Mouse (Mus musculus): ENCODE data around the gene Igf1r. TPM values are rescaled to one million over a fixed set of nuclear protein-coding genes. Genes with fewer than 3 reads are reported as not detected.
A peak's percentile ranks its signal among the peaks of the same experiment; 100 is the strongest.

Gene Igf1r
- polyA plus RNA-seq, 1 experiment from 2014 or later: 25.6 TPM

DNA sequence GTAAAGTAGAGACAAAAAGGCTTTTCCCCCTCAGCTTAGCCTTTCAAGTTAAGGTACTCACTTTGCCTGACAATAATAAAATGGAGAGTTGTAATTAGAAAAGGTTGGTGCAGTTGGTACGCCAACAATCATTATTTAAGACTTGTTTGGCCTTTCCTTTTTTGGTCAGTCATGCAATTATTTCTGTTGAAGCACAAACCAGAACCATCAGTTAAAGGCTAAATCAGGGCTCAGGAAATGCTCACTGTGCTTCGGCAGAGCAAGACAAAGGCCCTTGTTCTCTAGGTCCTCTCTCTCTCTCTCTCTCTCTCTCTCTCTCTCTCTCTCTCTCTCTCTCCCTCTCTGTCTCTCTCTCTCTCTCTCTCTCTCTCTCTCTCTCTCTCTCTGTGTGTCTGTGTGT, 165.4 kb downstream of the Igf1r start:
- H3K9ac ChIP-seq: no peak overlapping the region
- no peak overlapping the region for H3K4me2 ChIP-seq
- H3K4me1 ChIP-seq (replicated peaks): peaks cover 62% of the 10 kb centered on the region
- no peaks in the 10 kb centered on the region for H3K9me3 ChIP-seq (replicated peaks)
- H3K4me3 ChIP-seq: no peak overlapping the region
- H3K27me3 ChIP-seq (replicated peaks): no peaks in the 10 kb centered on the region
- WGBS: 65% methylated on average over 2 of the region's 2 CpGs
- peaks cover 4% of the 10 kb centered on the region; the same call in 1 of the 2 replicates for H3K36me3 ChIP-seq
- ATAC-seq (ENCODE audit: insufficient number of reproducible peaks, low FRiP score): no peak
- H3K27ac ChIP-seq (ENCODE audit: poor library complexity, severe bottlenecking): no peak overlapping the region

DNA sequence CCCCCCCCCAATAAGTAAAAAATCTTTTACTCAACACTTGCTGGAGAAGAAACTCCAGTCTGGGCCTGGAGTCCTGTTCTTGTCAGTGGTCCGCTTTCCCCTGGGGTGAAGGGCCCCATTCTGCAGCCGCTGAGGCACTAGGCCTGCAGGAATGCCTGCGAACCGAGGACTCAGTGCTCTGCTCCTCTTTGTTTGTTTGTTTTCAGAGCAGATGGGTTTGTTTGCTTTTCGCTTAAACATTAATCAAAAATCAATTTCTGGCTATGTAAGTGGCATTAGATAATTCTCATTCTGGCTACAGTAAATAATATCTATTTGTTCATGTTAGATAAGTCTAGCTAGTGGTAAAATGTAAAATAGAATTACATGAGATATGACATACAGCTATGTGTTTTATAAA, 167.0 kb downstream of the Igf1r start:
- WGBS: 57% methylated on average over 5 of the region's 5 CpGs
- Histone ChIP-seq H3K4me3 (no peak overlapping the region), H3K27me3 (replicated peaks) (no peaks in the 10 kb centered on the region), H3K9ac (no peak overlapping the region), H3K4me1 (replicated peaks) (peaks cover 49% of the 10 kb centered on the region), H3K36me3 (peaks cover 4% of the 10 kb centered on the region; the same call in 1 of the 2 replicates), H3K4me2 (no peak overlapping the region), H3K9me3 (replicated peaks) (no peaks in the 10 kb centered on the region), H3K27ac (ENCODE audit: poor library complexity, severe bottlenecking) (no peak overlapping the region)
- ATAC-seq (ENCODE audit: insufficient number of reproducible peaks, low FRiP score): no peak

- H3K36me3 ChIP-seq: no peaks in the 10 kb centered on the region
- no peaks in the 10 kb centered on the region for H3K27me3 ChIP-seq (replicated peaks)
- H3K9me3 ChIP-seq (replicated peaks): no peaks in the 10 kb centered on the region
- H3K4me3 ChIP-seq: no peak overlapping the region
- no peak overlapping the region for H3K27ac ChIP-seq (ENCODE audit: poor library complexity, severe bottlenecking)
- no peak overlapping the region for H3K9ac ChIP-seq
- no peak overlapping the region for H3K4me2 ChIP-seq
- ATAC-seq (ENCODE audit: insufficient number of reproducible peaks, low FRiP score): no peak
- H3K4me1 ChIP-seq (replicated peaks): peaks cover 52% of the 10 kb centered on the region
- WGBS: 19% methylated on average over 3 of the region's 3 CpGs
These were observed 169.8 kb downstream of the Igf1r start for GRCm38 (mm10) chr7:68122418-68122817.

- Histone ChIP-seq H3K36me3 (no peaks in the 10 kb centered on the region), H3K4me3 (no peak overlapping the region), H3K27ac (ENCODE audit: poor library complexity, severe bottlenecking) (no peak overlapping the region), H3K9me3 (replicated peaks) (no peaks in the 10 kb centered on the region), H3K27me3 (replicated peaks) (no peaks in the 10 kb centered on the region), H3K4me1 (replicated peaks) (peaks cover 55% of the 10 kb centered on the region), H3K4me2 (no peak overlapping the region), H3K9ac (no peak overlapping the region)
- no peak for ATAC-seq (ENCODE audit: insufficient number of reproducible peaks, low FRiP score)
- 40% methylated on average over 2 of the region's 2 CpGs for WGBS
These were observed 172.7 kb downstream of the Igf1r start for GRCm38 (mm10) chr7:68125347-68125746.

DNA sequence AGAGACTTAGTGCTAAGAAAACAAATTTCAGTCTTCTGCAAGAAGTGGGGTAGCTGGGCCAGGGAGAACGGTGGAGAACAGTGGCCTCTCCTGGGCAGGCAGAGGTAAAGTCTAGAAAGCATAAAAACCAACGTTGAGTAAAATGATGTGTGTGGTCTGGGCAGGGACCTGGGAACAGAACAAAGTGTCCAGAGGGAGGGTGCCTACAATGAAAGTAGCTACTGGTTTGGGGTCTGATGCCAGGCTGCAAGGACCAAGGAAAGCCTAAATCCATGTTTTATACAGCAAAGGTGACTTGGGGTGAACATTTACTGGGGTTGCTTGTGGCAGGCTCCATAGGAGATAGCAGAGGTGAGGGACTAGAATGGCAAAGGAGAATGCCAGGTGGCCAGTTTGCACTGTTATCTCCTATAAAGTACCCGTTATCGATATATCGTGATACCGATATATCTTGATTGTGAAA, 175.2 kb downstream of the Igf1r start:
- peaks cover 61% of the 10 kb centered on the region for H3K4me1 ChIP-seq (replicated peaks)
- peak overlapping the region; percentile 80 for H3K4me3 ChIP-seq
- H3K9ac ChIP-seq: 0 out of 2 replicates have a peak overlapping the region, but pooled peaks have one; percentile 0
- 27% methylated on average over 6 of the region's 6 CpGs for WGBS
- no peaks in the 10 kb centered on the region for H3K36me3 ChIP-seq
- H3K27me3 ChIP-seq (replicated peaks): no peaks in the 10 kb centered on the region
- no peaks in the 10 kb centered on the region for H3K9me3 ChIP-seq (replicated peaks)
- no peak overlapping the region; the same call in 1 of the 2 replicates for H3K27ac ChIP-seq (ENCODE audit: poor library complexity, severe bottlenecking)
- ATAC-seq (ENCODE audit: insufficient number of reproducible peaks, low FRiP score): 0 out of 2 replicates have a peak, but pooled peaks have one; percentile 27
- peak overlapping the region; percentile 93 for H3K4me2 ChIP-seq

GRCm38 (mm10) chr7:68128271-68128674, 175.6 kb downstream of the Igf1r start:
- 11% methylated on average over 7 of the region's 7 CpGs for WGBS
- H3K27me3 ChIP-seq (replicated peaks): no peaks in the 10 kb centered on the region
- no peaks in the 10 kb centered on the region for H3K9me3 ChIP-seq (replicated peaks)
- H3K27ac ChIP-seq (ENCODE audit: poor library complexity, severe bottlenecking): no peak overlapping the region; the same call in 1 of the 2 replicates
- H3K36me3 ChIP-seq: no peaks in the 10 kb centered on the region
- H3K4me1 ChIP-seq (replicated peaks): peaks cover 64% of the 10 kb centered on the region
- peak overlapping the region; percentile 80 for H3K4me3 ChIP-seq
- peak overlapping the region; percentile 93 for H3K4me2 ChIP-seq
- no peak for ATAC-seq (ENCODE audit: insufficient number of reproducible peaks, low FRiP score)
- peak overlapping the region; percentile 0; the same call in 1 of the 2 replicates for H3K9ac ChIP-seq

DNA sequence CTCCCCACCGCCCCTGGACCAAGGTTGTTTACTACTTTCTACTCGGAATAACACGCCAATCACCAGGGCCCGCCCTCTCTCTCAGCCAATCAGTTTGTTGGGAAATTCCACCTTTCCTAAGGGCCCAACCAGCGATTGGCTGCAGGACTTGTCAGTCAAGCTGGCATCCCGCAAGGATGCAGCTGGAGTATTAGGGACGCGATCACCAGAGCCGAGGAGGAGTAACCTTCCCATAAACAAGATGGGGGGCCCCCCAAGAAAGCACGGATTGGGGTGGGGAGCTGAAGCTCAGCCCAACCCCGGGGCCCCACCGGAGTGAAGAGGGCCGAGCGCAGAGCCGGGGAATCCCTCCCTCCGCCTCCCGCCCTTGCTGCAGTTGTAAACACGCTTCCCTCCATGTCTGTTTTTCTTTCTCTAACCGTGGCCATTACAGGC, 176.5 kb downstream of the Igf1r start:
- H3K4me3 ChIP-seq: peak overlapping the region; percentile 80
- peak overlapping the region; percentile 93 for H3K4me2 ChIP-seq
- peak; percentile 93 for ATAC-seq (ENCODE audit: insufficient number of reproducible peaks, low FRiP score)
- H3K9ac ChIP-seq: peak overlapping the region; percentile 75
- H3K36me3 ChIP-seq: no peaks in the 10 kb centered on the region
- WGBS: under 1% methylated on average over 19 of the region's 19 CpGs
- no peaks in the 10 kb centered on the region for H3K9me3 ChIP-seq (replicated peaks)
- no peaks in the 10 kb centered on the region for H3K27me3 ChIP-seq (replicated peaks)
- H3K27ac ChIP-seq (ENCODE audit: poor library complexity, severe bottlenecking): peak overlapping the region; percentile 79
- peaks cover 69% of the 10 kb centered on the region for H3K4me1 ChIP-seq (replicated peaks)

DNA sequence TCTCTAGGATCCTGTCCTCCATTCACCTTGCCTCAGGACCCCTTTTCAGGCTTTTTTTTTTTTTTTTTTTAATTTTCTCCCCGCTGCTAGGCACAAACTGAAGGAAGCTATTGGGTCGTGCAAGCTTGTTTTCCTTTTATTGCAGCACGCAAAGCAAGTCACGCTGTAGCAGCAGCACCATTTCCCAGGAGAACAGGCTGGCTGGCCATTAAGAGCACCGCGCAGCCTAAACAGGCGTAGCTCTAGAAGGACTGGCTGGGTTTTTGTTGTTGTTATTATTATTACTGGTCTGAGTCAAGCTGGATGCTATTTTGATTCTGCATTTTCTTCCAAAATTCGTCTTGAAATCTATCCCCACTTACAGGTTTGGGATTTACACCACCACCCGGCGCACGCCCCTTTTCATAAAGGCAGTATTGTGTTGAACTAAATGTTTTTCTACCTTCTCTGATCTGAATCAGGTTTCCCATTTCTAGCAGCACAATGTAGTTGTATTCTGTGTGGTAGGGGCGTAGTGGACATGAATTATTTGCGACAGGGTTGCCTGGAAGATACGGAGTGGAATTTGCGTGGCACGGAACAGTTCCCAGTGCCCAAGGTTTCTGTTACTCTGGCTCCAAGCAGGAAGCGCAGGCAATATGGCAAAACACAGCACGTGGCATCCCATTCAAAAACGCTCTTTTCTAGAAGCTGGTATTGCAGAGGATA, 177.1 kb downstream of the Igf1r start:
- H3K36me3 ChIP-seq: no peaks in the 10 kb centered on the region
- WGBS: 4% methylated on average over 19 of the region's 19 CpGs
- peak overlapping the region; percentile 75 for H3K9ac ChIP-seq
- H3K27me3 ChIP-seq (replicated peaks): no peaks in the 10 kb centered on the region
- peak; percentile 44; the same call in 1 of the 2 replicates for ATAC-seq (ENCODE audit: insufficient number of reproducible peaks, low FRiP score)
- peak overlapping the region; percentile 79 for H3K27ac ChIP-seq (ENCODE audit: poor library complexity, severe bottlenecking)
- H3K4me3 ChIP-seq: peak overlapping the region; percentile 80
- H3K4me2 ChIP-seq: peak overlapping the region; percentile 93
- peaks cover 70% of the 10 kb centered on the region for H3K4me1 ChIP-seq (replicated peaks)
- no peaks in the 10 kb centered on the region for H3K9me3 ChIP-seq (replicated peaks)

GRCm38 (mm10) chr7:68130950-68131580, 178.4 kb downstream of the Igf1r start:
- 68% methylated on average over 13 of the region's 13 CpGs for WGBS
- no peaks in the 10 kb centered on the region for H3K27me3 ChIP-seq (replicated peaks)
- H3K4me3 ChIP-seq: no peak overlapping the region
- no peak overlapping the region for H3K9ac ChIP-seq
- H3K9me3 ChIP-seq (replicated peaks): no peaks in the 10 kb centered on the region
- H3K27ac ChIP-seq (ENCODE audit: poor library complexity, severe bottlenecking): no peak overlapping the region
- no peaks in the 10 kb centered on the region for H3K36me3 ChIP-seq
- no peak overlapping the region; the same call in 1 of the 2 replicates for H3K4me2 ChIP-seq
- H3K4me1 ChIP-seq (replicated peaks): peaks cover 68% of the 10 kb centered on the region
- no peak for ATAC-seq (ENCODE audit: insufficient number of reproducible peaks, low FRiP score)

GRCm38 (mm10) chr7:68133679-68134078, 181.1 kb downstream of the Igf1r start:
- no peak for ATAC-seq (ENCODE audit: insufficient number of reproducible peaks, low FRiP score)
- Histone ChIP-seq H3K9me3 (replicated peaks) (no peaks in the 10 kb centered on the region), H3K9ac (no peak overlapping the region), H3K4me3 (no peak overlapping the region), H3K36me3 (no peaks in the 10 kb centered on the region), H3K4me2 (no peak overlapping the region), H3K4me1 (replicated peaks) (peaks cover 63% of the 10 kb centered on the region), H3K27ac (ENCODE audit: poor library complexity, severe bottlenecking) (no peak overlapping the region), H3K27me3 (replicated peaks) (no peaks in the 10 kb centered on the region)
- WGBS: 46% methylated on average over 6 of the region's 6 CpGs

DNA sequence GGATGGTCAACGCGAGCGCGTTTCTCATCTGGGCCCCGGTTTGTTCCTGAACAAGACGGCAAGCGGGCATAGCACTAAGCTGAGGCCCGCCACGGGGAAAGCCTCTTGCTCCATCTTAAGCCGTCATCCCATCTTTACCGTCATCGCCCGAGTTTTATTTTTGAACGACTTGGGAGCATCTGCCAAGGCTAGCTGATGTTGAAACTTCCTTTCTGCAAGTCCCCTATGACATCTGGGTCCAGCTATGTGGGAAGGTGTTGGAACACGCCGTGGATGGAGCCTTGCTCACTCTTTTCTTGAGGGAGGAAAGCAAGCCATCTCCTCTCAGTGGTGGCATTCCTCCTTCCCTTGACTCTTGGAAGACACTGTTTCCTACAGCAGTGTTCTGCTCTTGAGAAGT, 182.3 kb downstream of the Igf1r start:
- Histone ChIP-seq H3K4me3 (no peak overlapping the region), H3K27me3 (replicated peaks) (no peaks in the 10 kb centered on the region), H3K36me3 (no peaks in the 10 kb centered on the region), H3K9me3 (replicated peaks) (no peaks in the 10 kb centered on the region), H3K27ac (ENCODE audit: poor library complexity, severe bottlenecking) (no peak overlapping the region), H3K9ac (no peak overlapping the region), H3K4me2 (no peak overlapping the region), H3K4me1 (replicated peaks) (peaks cover 67% of the 10 kb centered on the region)
- ATAC-seq (ENCODE audit: insufficient number of reproducible peaks, low FRiP score): no peak
- WGBS: 80% methylated on average over 16 of the region's 16 CpGs
